Mouse (Mus musculus) urinary bladder, postnatal 25 days (tissue): Measurements from ENCODE around the gene Cpt2.
A peak's percentile ranks its signal among the peaks of the same experiment; 100 is the strongest.

Experiments used
- DNase-seq: peaks from one replicate; pipeline ENCODE4 v3.0.0; 2022; ENCODE audit warnings: low spot score

Cpt2 gene

DNA sequence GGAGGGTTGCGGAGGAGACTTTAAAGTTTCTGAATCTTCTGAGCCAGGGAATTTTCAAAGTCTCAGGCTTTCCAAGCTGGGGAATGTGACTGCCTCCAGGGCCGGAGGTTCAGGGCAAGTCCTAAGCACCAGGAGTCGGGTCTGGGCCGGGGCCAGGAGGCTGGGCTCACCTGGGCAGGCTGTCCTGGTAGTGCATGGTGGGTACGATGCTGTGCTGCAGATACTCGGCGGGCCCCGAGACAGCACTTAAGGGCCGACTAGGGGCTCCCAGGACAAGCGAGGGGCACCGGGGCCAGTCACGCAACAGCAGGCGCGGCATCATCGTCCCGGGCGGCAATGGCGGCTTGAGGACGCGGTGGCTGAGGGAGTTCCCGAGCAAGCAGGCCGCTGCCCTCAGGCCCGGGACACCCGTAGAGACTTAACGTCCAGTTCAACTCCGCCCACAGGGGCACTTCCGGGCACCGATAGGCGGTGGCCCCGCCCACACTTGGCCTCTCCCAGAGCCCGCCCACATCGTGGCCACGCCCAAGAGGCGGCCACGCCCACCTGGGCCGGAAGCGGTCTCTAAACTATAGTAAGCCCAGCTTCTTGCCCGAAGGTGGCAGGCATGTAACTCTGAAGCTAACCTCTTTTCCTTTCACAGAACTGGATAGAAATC is at the start of gene Cpt2:
Gene Cpt2, minus strand, starts transcription at position 466 of the 658 bp plus-strand sequence.
- DNase-seq: peak; percentile 96

DNA sequence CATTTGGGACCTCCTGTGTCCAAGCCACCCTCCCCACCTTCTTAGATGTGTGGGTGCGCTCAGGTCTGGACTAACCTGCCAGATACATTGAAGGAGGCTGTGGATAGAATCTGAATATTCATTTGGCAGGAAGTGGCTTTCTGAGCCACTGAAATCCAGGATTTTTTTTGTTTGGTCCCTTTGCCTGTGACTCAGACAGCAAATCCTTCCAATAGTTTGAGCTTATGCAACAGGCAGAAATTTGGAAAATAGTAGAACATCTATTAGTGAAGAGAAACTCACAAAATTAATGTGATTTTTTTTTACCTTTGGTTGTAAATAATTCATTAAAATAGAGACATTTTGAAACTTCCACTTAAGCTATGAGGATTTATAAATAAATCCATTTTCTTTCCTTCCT is 47.8 kb upstream of the Cpt2 start:
- DNase-seq: no peak

DNA sequence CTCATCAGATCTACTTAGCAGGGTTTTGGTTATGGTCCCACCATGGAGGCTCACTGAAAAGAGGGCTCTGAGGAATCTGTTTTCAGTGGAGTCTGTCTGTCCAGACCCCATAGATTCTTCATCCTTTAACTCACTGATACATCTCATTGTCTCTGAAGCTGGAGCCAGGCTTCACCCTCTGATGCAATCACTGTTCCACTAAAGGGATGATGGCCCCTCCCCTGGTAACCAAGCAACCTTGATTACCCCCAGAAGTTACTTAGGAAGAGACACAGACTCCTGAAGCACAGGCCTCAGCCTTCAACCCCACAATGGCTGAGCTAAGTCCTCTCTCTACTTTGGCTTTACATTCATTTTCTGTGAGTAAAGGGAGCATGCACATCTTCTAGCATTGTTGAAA is 46.4 kb upstream of the Cpt2 start:
- no peak for DNase-seq

DNA sequence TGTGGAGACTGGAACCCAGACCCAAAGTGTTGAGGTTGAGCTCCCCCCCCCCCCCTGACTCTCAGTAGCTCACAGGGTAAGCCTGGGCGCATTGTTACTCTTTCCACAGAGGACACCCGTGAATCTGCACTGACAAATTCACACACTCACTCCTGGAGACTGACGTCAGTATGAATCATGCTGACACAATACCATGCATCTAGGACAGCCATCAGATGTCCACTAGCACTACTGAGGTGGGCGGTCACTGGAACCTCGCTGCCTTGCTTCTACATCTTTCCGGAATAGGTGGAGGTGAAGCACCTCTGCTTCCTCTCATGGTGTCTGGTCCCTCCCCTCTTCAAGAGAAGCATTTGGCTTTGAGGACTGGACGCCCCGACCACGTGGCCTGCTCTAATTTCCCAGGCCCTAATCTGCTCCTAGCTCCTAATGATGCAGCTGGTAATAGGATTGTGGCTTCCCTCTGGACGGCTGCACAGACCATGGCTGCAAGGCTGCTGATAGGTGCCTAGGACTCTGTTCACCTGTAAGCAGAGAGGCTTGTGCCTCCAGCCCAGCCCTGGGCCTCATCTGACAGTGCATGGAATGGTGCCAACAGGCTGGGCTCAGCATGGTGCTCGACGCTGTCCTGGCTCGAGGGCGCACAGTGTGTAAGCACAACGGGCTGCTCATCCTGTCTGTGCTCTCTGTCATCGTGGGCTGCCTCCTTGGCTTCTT is 44.7 kb upstream of the Cpt2 start, which contains the start of gene Slc1a7:
Gene Slc1a7, plus strand, starts transcription at position 367 of the 717 bp plus-strand sequence.
- no peak for DNase-seq

DNA sequence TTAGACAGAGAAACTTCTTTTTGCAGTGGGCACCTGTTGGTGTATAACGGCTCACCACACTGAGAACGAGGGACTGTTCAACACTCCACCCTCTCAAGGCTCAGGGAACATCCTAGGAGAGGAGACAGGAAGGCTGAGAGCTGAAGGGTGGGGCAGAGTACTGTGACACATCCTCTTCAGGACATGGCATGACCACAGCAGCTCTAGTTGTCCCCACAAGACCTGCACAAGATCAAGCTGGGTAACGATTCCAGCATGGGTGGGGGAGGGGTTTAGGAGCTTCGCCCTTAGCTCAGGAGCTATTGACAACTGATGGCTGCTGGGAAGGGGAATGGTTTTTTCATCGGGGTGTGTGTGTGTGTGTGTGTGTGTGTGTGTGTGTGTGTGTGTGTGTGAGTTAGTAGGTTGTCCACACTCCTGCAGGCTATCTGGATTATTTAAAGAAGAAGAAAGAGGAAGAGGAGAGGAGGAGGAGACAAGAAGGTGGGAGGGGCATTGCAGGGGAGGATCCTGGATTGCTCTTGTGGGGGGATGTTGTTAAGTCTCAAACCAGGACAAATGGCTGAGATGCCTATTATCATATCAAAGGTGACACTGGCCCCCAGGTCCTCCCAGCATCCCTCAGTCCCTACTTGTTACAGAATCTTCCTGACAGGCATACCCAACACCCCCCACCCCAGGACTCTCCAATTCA is 43.2 kb upstream of the Cpt2 start:
- DNase-seq: no peak

DNA sequence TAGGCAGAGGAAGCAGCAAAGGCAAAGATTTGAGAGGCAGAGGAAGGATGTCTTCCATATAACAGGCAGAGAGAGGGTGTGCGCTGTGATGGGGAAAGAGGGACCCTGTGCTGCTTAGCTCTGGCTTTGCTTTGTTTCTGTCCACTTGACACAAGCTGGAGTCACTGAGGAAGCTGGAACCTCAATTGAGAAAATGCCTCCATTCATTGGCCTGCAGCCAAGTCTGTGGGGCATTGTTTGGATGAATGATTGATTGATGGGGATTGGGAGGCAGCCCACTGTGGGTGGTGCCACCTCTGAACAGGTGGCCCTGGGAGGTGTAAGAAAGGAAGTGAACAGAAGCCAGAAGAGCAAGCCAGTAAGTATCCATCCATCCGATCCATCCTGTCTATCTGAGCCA is 39.4 kb upstream of the Cpt2 start:
- DNase-seq: no peak

DNA sequence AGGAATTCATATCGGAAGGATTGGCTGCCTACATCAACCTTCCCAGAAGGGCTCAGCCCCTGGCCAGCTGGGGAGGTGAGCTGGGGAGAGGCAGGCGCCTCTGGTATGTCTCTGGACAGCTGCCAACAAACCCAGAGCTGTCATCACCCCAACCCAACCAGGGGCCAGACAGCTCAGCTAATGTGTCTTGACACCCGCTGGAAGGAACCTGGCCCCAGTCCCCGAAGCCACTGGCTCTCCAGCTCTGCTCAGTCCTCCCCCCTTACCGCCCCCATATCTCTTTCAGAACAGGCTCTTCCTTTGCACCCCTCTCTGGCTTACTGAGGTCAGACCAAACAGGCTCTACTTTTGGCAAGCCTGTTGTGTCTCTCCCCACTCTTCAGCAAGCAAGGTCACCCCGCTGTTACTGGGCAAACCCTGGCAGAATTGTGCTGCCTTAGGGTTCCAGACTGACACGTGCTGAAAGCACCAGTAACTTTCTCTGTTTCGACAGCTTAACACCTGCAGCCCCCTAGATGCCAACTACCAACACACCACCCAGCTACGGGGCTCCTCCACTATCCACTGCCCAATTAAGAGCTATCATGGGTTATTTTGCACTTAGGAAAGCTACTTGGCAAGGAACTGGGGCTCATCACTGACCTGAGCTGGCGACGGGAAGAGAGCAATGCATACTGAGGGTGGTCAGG is 38.8 kb upstream of the Cpt2 start:
- peak; percentile 43 for DNase-seq

DNA sequence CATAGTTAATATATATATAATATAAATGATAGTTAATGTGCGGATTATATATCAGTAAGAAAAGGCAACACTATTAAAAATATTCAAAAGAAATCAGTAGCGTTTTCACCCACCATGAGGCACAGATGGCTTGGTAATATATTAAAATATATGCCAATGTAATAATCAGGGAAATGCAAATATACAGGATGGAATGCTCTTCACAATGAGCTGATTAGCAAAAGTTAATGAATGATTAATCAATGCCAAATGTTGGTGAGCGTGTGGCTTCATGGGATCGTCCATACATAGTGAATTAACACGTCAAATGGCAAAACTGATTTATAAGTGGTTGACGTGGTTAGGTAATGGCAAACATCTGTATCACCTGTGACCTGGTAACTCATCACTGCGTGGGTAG is 35.1 kb upstream of the Cpt2 start:
- DNase-seq: no peak

DNA sequence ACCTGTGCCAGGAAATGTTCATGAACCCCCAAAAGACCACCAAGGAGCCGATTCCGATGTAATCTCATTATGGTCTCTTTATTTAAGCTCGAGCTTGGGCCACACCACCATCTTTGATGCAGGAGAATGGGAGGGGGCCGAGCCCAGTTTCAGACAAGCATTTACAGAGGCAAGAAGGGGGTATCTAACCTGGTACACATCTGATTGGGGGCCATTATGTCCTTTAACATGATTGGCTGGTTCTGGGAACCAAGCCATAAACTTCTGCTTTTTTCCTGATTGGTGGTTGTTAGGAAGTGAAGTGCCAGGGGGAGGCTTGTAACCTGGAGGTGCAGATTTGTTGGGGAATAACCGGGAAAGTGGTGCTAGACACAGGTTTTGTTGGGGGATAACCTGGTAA is 32.3 kb upstream of the Cpt2 start:
- DNase-seq: no peak

DNA sequence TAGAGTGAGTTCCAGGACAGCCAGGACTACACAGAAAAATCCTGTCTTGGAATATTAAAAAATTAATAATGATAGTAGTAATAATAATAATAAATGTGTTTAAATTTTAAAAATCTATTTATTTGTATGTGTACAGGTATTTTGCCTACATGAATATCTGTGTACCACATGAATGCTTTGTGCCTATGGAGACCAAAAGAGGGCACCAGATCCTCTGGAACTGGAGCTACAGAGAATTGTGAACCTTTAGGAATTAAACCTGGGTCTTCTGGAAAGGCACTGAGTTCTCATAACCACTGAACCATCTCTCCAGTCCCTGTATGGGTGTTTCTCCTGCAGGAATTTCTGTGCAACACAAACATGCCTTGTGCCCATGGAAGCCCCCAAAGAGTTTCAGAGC is 29.4 kb upstream of the Cpt2 start:
- DNase-seq: no peak

DNA sequence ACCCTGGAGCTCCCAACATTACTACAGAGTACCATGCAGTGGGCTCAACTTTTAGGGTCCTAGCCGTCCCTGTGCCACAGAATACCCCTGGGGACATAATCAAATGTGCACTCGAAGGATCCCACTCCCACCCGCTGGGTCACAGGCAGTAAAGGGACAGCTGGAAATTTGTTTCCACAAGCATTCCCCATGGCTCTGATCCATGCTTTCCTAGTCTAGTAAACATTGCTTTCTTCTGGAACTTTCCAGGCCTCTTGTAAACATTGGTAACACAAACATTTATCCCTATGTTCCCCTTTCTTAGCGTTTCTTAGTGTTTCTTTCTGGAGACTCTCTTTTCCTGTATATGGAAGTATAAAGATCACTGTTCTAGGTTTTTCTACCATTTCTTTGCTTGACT is 26.5 kb upstream of the Cpt2 start:
- no peak for DNase-seq

DNA sequence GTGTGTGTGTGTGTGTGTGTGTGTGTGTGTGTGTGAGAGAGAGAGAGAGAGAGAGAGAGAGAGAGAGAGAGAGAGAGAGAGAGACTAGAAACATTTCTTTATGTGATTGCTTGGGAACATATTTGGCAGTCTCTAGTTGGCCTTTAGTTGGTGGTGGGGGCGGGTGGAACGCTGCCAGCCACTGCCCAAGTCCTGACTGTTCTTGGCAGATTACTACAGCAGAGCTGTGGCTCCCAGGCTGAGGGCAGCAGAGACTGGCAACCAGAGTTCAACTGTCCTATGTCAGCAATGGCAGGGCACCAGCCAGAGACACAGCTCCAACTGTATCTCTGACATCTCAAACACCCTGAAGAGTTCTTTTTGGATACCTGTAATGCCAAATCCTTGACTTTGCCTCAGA is 20.7 kb upstream of the Cpt2 start:
- DNase-seq: no peak

DNA sequence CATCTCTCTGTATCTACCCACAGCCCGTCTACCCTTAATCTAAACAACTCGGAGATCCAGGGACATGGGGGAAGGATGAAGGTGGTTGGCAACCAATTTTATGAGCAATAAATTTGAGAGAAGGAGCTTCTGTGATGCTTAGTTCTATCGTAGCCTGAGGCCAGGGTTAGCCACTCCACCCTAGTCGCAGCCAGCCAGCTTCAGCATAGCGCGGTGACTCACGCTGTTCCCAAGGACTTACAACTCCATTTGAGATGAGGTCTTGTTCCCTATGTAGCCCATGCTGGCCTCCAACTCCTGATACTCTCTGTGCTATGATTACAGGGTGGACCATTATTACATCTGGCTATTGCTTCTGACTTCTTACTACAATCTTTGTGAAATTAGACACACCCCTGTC is 19.3 kb upstream of the Cpt2 start:
- peak; percentile 23 for DNase-seq

DNA sequence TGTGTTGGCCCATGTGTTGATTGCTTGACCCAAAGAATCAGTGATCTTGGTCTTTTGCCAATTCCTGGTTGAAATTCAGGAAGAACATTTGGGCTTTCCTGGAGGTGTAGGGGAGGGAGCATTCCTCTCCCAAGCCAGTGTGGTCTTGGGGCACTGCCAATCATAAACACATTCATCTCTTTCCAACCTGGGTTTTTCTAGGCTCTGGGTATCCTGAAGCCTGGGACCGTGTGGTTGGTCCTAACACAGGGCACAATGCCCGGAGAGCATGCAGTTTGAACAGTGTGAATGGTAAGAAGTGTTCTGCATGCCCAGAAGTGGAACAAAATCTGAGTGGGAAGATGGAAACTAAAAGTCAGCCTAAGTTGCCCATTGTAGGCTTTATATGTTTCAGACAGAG is 14.7 kb upstream of the Cpt2 start:
- DNase-seq: no peak

DNA sequence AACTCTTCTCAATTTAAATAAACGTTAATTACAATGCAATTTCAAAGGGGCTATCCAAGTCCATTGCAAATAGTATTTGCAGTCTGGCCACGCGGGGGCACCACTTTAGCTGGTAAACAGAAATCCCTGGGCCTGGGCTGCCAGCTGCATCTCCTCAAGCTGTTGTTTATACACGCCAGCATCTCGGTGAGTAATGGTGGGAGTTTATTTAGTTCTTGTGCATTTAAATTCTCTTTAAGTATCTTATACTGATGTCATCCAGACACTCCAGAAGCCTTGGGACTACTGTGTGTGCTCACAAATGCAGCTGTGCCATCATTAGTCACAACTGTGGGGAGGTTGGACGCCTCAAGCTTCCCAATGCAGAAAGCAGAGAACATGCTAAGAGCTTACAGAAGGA is 13.9 kb upstream of the Cpt2 start:
- DNase-seq: peak; percentile 76

DNA sequence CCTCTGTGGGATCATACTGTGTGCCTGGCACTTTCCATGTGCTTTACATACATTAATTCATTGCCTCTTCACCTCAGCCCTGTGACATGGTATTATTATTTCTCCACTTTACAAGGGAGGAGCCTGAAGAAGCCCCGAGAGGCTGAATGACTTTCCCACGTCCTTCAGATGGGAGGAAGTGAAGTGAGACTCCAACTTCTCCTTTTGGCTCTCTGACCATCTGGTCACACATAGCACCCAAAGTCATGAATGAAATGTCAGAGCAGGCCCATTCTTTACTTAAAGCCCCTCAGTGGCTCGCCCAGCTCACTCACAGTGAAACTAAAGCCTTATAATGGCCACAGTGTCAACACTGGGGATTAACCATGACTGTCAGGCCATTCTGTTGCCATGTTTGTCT is 11.8 kb upstream of the Cpt2 start:
- no peak for DNase-seq

DNA sequence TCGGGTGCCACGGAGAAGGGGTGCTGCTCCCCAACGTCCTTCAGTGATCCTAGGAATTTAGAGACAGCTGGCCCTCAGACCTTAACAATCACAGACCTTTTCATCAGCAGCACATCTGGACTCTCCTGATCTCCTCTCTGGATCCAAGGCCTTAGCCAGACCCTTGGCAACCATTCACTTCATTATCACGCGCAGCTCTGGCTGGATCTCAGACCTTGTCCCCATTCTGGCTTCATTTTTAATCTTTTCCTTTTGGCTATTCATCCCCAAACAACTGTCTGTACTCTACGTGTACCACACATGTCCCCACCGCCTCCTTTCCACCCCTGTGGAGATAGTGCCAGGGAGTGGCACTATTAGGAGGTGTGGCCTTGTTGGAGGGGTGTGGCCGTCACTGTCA is 9.8 kb upstream of the Cpt2 start:
- no peak for DNase-seq

DNA sequence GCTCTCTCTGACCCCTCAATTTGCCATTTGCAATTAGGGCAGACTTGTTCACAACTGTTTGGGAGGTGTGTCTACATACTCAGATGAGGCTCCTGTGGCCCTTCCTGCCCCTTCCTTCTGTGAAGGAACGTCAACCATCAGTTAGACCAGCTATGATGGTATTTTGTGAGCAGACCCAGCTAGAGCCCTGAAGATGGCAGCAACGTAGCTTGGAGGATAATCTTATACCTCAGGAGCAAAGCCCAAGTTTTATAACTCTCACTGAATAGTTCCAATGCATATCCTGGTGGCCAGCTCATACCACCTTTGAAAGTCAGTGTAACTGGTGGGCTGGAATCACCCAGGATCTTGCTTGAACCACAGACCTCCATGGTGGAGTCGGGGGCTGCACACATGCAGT is 8.0 kb upstream of the Cpt2 start:
- DNase-seq: no peak

DNA sequence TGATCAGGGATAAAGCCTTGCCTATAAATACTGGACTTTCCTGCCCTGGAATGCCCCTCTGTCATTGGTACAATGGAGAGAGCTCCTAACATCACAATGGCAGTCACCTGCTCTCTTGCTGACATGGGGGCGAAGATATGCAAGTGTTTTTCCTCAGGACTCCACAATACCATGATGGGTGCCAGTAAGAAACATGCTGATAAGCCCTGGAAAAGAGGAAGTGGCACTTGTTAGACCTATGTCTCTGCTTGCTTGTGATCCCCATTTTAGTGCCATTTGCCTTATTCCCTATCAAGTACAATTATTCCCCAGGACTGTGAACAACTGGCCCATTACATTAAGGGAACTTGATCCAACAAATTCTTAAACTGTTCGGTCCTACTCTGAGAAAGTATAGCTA is 5.3 kb upstream of the Cpt2 start:
- DNase-seq: no peak

DNA sequence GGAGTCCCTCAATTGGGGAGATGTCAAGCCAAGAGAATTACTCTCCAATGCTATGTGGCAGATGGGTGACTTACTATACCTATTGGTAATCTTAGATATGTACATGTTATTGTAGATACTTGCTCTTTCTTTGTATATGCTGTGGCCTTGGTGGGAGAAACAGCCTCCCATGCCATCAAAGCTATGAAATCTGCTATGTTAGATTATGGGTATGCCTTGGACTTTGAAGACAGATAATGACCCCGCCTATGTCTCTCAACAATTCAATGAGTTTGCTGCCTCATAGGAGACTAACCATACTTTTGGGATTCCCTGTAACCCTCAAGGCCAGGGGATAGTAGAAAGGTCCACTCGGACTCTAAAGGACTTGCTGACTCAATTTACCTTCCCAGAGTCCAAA is 4.9 kb upstream of the Cpt2 start:
- DNase-seq: no peak

DNA sequence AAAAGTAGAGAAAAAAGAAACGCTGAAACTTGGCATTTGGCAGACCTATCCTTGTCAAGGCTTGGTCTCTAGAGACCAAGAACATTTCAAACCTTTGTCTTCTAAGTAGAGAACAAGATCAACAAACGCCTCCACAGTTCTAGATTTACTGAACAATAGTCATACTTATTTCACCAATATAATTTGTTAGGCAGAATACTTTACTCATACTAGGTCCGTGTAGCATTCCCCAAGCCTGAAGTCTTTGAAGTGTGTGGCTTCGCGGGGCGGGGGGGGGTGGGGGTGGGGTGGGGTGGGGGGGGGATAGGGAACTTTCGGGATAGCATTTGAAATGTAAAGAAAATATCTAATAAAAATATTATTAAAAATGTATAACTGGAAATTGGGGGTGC is 389 bp upstream of the Cpt2 start:
- no peak for DNase-seq

DNA sequence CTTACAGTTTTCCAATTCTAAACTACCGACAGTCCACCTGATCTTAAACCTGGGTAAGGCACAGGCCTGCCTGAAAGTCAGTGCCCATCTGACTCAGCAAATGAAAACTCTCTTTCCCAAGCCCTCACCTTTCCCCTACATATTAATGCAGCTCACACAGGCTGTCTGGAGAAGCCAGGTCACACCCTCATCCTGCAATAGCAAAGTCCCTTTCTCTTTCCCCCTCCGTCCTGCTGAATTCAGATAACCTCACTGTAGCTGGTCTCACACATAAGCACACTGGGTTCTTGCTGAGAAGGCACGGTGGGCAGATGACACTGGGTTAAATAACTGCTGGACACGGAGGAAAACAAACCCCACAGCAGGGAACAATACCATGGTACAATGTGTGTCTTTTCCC is 1.5 kb downstream of the Cpt2 start:
- peak; percentile 28 for DNase-seq

DNA sequence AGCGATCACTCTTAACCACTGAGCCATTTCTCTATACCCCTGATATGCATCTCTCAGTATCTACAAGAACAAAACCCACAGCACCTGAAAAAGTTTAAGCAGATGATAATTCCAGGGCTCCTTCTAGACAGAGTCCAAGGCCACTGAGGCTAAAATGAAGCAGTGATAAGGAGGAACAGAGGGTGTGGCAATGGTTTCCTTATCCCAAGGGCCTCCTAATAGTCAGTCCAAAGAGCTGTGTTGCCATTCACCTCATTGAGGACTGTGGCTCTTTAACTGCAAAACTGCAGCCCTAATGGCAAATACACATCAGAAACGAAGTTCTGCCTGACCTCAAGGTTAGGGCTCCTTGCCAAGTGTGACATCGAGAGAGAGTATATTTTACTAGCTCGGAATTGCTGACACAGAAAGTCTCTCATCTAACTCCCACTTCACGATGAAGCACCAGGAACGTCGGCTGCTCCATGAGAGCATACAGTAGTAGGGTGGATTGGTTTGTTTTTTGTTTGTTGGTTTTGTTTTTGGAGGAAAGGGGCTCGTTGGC is 2.2 kb downstream of the Cpt2 start:
- no peak for DNase-seq
